Mouse (Mus musculus) brain, embryonic 18.5 days (tissue): ENCODE results near the gene Sin3a.
A peak's percentile ranks its signal among the peaks of the same experiment; 100 is the strongest.

ENCODE experiments used
- DNase-seq: peaks from one replicate; pipeline ENCODE4 v3.0.0-alpha.2; 2012; ENCODE audit warnings: low read depth, low spot score

Gene Sin3a

GRCm38 (mm10) chr9:57071801-57072351, at the start of gene Sin3a:
TSS of gene Sin3a (plus strand) at chr9:57072040.
- no peak for DNase-seq

- DNase-seq = no peak
Observed at GRCm38 (mm10) chr9:57031756-57032155, 40.1 kb upstream of the Sin3a start.

GRCm38 (mm10) chr9:57056237-57056636, 15.6 kb upstream of the Sin3a start:
- no peak for DNase-seq

GRCm38 (mm10) chr9:57064164-57064563, 7.7 kb upstream of the Sin3a start:
- DNase-seq = no peak

GRCm38 (mm10) chr9:57068266-57068665, 3.6 kb upstream of the Sin3a start:
- no peak for DNase-seq

GRCm38 (mm10) chr9:57070262-57070661, 1.6 kb upstream of the Sin3a start:
- no peak for DNase-seq

GRCm38 (mm10) chr9:57070800-57071545, 867 bp upstream of the Sin3a start:
- no peak for DNase-seq

- no peak for DNase-seq
Observed at GRCm38 (mm10) chr9:57072526-57072988, 717 bp downstream of the Sin3a start.

- DNase-seq = peak; percentile 100
Observed at GRCm38 (mm10) chr9:57072989-57073789, 1.3 kb downstream of the Sin3a start.

GRCm38 (mm10) chr9:57073790-57074094, 1.9 kb downstream of the Sin3a start:
- no peak for DNase-seq

GRCm38 (mm10) chr9:57074171-57074821, 2.5 kb downstream of the Sin3a start:
- no peak for DNase-seq

- DNase-seq = no peak
Observed at GRCm38 (mm10) chr9:57074822-57075603, 3.2 kb downstream of the Sin3a start.

- DNase-seq = peak; percentile 100
Observed at GRCm38 (mm10) chr9:57075681-57076381, 4.0 kb downstream of the Sin3a start.

- peak; percentile 75 for DNase-seq
Observed at GRCm38 (mm10) chr9:57076701-57077660, 5.1 kb downstream of the Sin3a start.

- DNase-seq = no peak
Observed at GRCm38 (mm10) chr9:57082236-57082635, 10.4 kb downstream of the Sin3a start.

GRCm38 (mm10) chr9:57117261-57117755, 45.5 kb downstream of the Sin3a start:
- no peak for DNase-seq

GRCm38 (mm10) chr9:57129641-57130040, 57.8 kb downstream of the Sin3a start:
- DNase-seq = no peak

- DNase-seq = peak; percentile 87
Observed at GRCm38 (mm10) chr9:57130577-57131433, 59.0 kb downstream of the Sin3a start, which contains the start of gene Man2c1. TSS of gene Man2c1 (plus strand) at chr9:57130690.
